Mouse (Mus musculus): ENCODE data around the gene Snx14. TPM values are rescaled to one million over a fixed set of nuclear protein-coding genes. Genes with fewer than 3 reads are reported as not detected.
"Not testable (repeated sequence)": the region's sequence is repeated elsewhere in the genome, so short reads cannot be mapped to it uniquely, and the experiment has no call there.

Gene Snx14
- 24.9 and 26.8 TPM in 2 replicates for polyA plus RNA-seq (2015; fragmentation: Nextera tagmentation; extraction: Ambion mirVana)

GRCm38 (mm10) chr9:88438555-88439237 lies at the start of gene Snx14:
TSS of gene Snx14 (minus strand) at chr9:88438958.
- H3K9ac ChIP-seq, result peak within 1 kb of the TSS; percentile 93
- peaks cover 13% of the 10 kb centered on the region for H3K36me3 ChIP-seq
- ATAC-seq (ENCODE audit: extremely low read depth, insufficient number of reproducible peaks, low FRiP score, low TSS enrichment), result peak; percentile 94
- peaks cover 22% of the 10 kb centered on the region for H3K4me1 ChIP-seq
- H3K4me3 ChIP-seq, result peak within 1 kb of the TSS; percentile 88
- H3K27ac ChIP-seq (replicated peaks), result peak within 1 kb of the TSS; percentile 96
- H3K9me3 ChIP-seq, result no peaks in the 10 kb centered on the region
- under 1% methylated on average over 62 of the region's 62 CpGs for WGBS
- peak within 1 kb of the TSS; percentile 84 for H3K4me2 ChIP-seq
- H3K27me3 ChIP-seq (replicated peaks), result no peaks in the 10 kb centered on the region

GRCm38 (mm10) chr9:88484531-88484930 lies 45.8 kb upstream of the Snx14 start:
- Histone ChIP-seq H3K9ac (0 out of 2 replicates have a peak overlapping the region, but pooled peaks have one; percentile 92), H3K4me3 (no peak overlapping the region), H3K4me2 (peak overlapping the region; percentile 78), H3K27ac (replicated peaks) (peak overlapping the region; percentile 99), H3K4me1 (peaks cover 27% of the 10 kb centered on the region), H3K36me3 (peaks cover 4% of the 10 kb centered on the region; the same call in 1 of the 2 replicates), H3K9me3 (no peaks in the 10 kb centered on the region), H3K27me3 (replicated peaks) (no peaks in the 10 kb centered on the region)
- no peak for ATAC-seq (ENCODE audit: extremely low read depth, insufficient number of reproducible peaks, low FRiP score, low TSS enrichment)
- 12% methylated on average over 6 of the region's 6 CpGs for WGBS

- Histone ChIP-seq H3K4me1 (peaks cover 33% of the 10 kb centered on the region), H3K27ac (replicated peaks) (peak overlapping the region; percentile 99), H3K9ac (peak overlapping the region; percentile 92), H3K9me3 (no peaks in the 10 kb centered on the region), H3K36me3 (peaks cover 19% of the 10 kb centered on the region), H3K27me3 (replicated peaks) (no peaks in the 10 kb centered on the region), H3K4me2 (peak overlapping the region; percentile 78), H3K4me3 (peak overlapping the region; percentile 93)
- WGBS, result under 1% methylated on average over 49 of the region's 52 CpGs
- no peak for ATAC-seq (ENCODE audit: extremely low read depth, insufficient number of reproducible peaks, low FRiP score, low TSS enrichment)
Observed at GRCm38 (mm10) chr9:88482829-88483396, 44.2 kb upstream of the Snx14 start.

GRCm38 (mm10) chr9:88482230-88482828 lies 43.6 kb upstream of the Snx14 start, which contains the start of gene Syncrip:
TSS of gene Syncrip (minus strand) at chr9:88482574.
- H3K27ac ChIP-seq (replicated peaks), result peak within 1 kb of the TSS; percentile 99
- H3K4me2 ChIP-seq, result peak within 1 kb of the TSS; percentile 87
- peak within 1 kb of the TSS; percentile 93 for H3K4me3 ChIP-seq
- peaks cover 33% of the 10 kb centered on the region for H3K4me1 ChIP-seq
- under 1% methylated on average over 38 of the region's 68 CpGs for WGBS
- peak; percentile 90 for ATAC-seq (ENCODE audit: extremely low read depth, insufficient number of reproducible peaks, low FRiP score, low TSS enrichment)
- H3K9me3 ChIP-seq; H3K27me3 ChIP-seq (replicated peaks): not testable (repeated sequence)
- peak within 1 kb of the TSS; percentile 98 for H3K9ac ChIP-seq
- peaks cover 25% of the 10 kb centered on the region for H3K36me3 ChIP-seq

GRCm38 (mm10) chr9:88481791-88482160 lies 43.0 kb upstream of the Snx14 start:
- Histone ChIP-seq H3K36me3 (peaks cover 29% of the 10 kb centered on the region), H3K27me3 (replicated peaks) (no peaks in the 10 kb centered on the region), H3K9me3 (no peaks in the 10 kb centered on the region), H3K4me3 (peak overlapping the region; percentile 93), H3K9ac (peak overlapping the region; percentile 98), H3K27ac (replicated peaks) (peak overlapping the region; percentile 99), H3K4me2 (peak overlapping the region; percentile 87), H3K4me1 (peaks cover 33% of the 10 kb centered on the region)
- ATAC-seq (ENCODE audit: extremely low read depth, insufficient number of reproducible peaks, low FRiP score, low TSS enrichment), result no peak; the same call in 1 of the 2 replicates
- 0% methylated on average over 41 of the region's 43 CpGs for WGBS

GRCm38 (mm10) chr9:88481061-88481790 lies 42.5 kb upstream of the Snx14 start:
- under 1% methylated on average over 73 of the region's 78 CpGs for WGBS

GRCm38 (mm10) chr9:88480120-88480519 lies 41.4 kb upstream of the Snx14 start:
- H3K9me3 ChIP-seq, result no peaks in the 10 kb centered on the region
- H3K27me3 ChIP-seq (replicated peaks), result no peaks in the 10 kb centered on the region
- WGBS, result 2% methylated on average over 1 of the region's 1 CpGs
- H3K9ac ChIP-seq, result peak overlapping the region; percentile 98
- no peak overlapping the region for H3K27ac ChIP-seq (replicated peaks)
- H3K4me2 ChIP-seq, result peak overlapping the region; percentile 87
- peak overlapping the region; percentile 93 for H3K4me3 ChIP-seq
- ATAC-seq (ENCODE audit: extremely low read depth, insufficient number of reproducible peaks, low FRiP score, low TSS enrichment), result no peak
- H3K36me3 ChIP-seq, result peaks cover 45% of the 10 kb centered on the region
- peaks cover 33% of the 10 kb centered on the region for H3K4me1 ChIP-seq

More at GRCm38 (mm10) chr9:88481061-88481790, 42.5 kb upstream of the Snx14 start:
- H3K9ac ChIP-seq, result peak overlapping the region; percentile 98
- peaks cover 34% of the 10 kb centered on the region for H3K36me3 ChIP-seq
- peak overlapping the region; percentile 93 for H3K4me3 ChIP-seq
- ATAC-seq (ENCODE audit: extremely low read depth, insufficient number of reproducible peaks, low FRiP score, low TSS enrichment), result peak; percentile 14; the same call in 1 of the 2 replicates
- H3K9me3 ChIP-seq, result no peaks in the 10 kb centered on the region
- H3K4me2 ChIP-seq, result peak overlapping the region; percentile 87
- H3K4me1 ChIP-seq, result peaks cover 33% of the 10 kb centered on the region
- no peaks in the 10 kb centered on the region for H3K27me3 ChIP-seq (replicated peaks)
- peak overlapping the region; percentile 99 for H3K27ac ChIP-seq (replicated peaks)

- H3K27ac ChIP-seq (replicated peaks), result no peak overlapping the region
- 50% methylated on average over 1 of the region's 1 CpGs for WGBS
- peaks cover 16% of the 10 kb centered on the region for H3K4me1 ChIP-seq
- H3K4me2 ChIP-seq, result no peak overlapping the region
- no peaks in the 10 kb centered on the region for H3K27me3 ChIP-seq (replicated peaks)
- peaks cover 79% of the 10 kb centered on the region for H3K36me3 ChIP-seq
- no peaks in the 10 kb centered on the region for H3K9me3 ChIP-seq
- no peak overlapping the region for H3K9ac ChIP-seq
- H3K4me3 ChIP-seq, result no peak overlapping the region
- ATAC-seq (ENCODE audit: extremely low read depth, insufficient number of reproducible peaks, low FRiP score, low TSS enrichment), result no peak
Observed at GRCm38 (mm10) chr9:88476138-88476537, 37.4 kb upstream of the Snx14 start.

GRCm38 (mm10) chr9:88461017-88461416 lies 22.3 kb upstream of the Snx14 start:
- not testable (repeated sequence) for H3K9ac ChIP-seq; H3K4me3 ChIP-seq; H3K4me1 ChIP-seq; H3K4me2 ChIP-seq; H3K9me3 ChIP-seq; H3K27me3 ChIP-seq (replicated peaks); H3K27ac ChIP-seq (replicated peaks); ATAC-seq (ENCODE audit: extremely low read depth, insufficient number of reproducible peaks, low FRiP score, low TSS enrichment)
- 79% methylated on average over 4 of the region's 4 CpGs for WGBS
- peaks cover 72% of the 10 kb centered on the region for H3K36me3 ChIP-seq

GRCm38 (mm10) chr9:88439991-88440390 lies 1.2 kb upstream of the Snx14 start:
- Histone ChIP-seq H3K27ac (replicated peaks) (no peak overlapping the region), H3K36me3 (peaks cover 21% of the 10 kb centered on the region), H3K4me3 (peak overlapping the region; percentile 88), H3K4me1 (peaks cover 22% of the 10 kb centered on the region), H3K27me3 (replicated peaks) (no peaks in the 10 kb centered on the region), H3K9me3 (no peaks in the 10 kb centered on the region), H3K9ac (peak overlapping the region; percentile 50; the same call in 1 of the 2 replicates), H3K4me2 (peak overlapping the region; percentile 84)
- WGBS, result 34% methylated on average over 5 of the region's 5 CpGs
- ATAC-seq (ENCODE audit: extremely low read depth, insufficient number of reproducible peaks, low FRiP score, low TSS enrichment), result no peak

- WGBS, result under 1% methylated on average over 17 of the region's 17 CpGs
- Histone ChIP-seq H3K9ac (peak overlapping the region; percentile 93), H3K4me2 (peak overlapping the region; percentile 84), H3K27ac (replicated peaks) (peak overlapping the region; percentile 96), H3K9me3 (no peaks in the 10 kb centered on the region), H3K36me3 (peaks cover 13% of the 10 kb centered on the region), H3K27me3 (replicated peaks) (no peaks in the 10 kb centered on the region), H3K4me3 (peak overlapping the region; percentile 88), H3K4me1 (peaks cover 22% of the 10 kb centered on the region)
- no peak for ATAC-seq (ENCODE audit: extremely low read depth, insufficient number of reproducible peaks, low FRiP score, low TSS enrichment)
Observed at GRCm38 (mm10) chr9:88439238-88439600, 461 bp upstream of the Snx14 start.
